Mouse (Mus musculus): Measurements from ENCODE around the gene Fkbp10.

DNA sequence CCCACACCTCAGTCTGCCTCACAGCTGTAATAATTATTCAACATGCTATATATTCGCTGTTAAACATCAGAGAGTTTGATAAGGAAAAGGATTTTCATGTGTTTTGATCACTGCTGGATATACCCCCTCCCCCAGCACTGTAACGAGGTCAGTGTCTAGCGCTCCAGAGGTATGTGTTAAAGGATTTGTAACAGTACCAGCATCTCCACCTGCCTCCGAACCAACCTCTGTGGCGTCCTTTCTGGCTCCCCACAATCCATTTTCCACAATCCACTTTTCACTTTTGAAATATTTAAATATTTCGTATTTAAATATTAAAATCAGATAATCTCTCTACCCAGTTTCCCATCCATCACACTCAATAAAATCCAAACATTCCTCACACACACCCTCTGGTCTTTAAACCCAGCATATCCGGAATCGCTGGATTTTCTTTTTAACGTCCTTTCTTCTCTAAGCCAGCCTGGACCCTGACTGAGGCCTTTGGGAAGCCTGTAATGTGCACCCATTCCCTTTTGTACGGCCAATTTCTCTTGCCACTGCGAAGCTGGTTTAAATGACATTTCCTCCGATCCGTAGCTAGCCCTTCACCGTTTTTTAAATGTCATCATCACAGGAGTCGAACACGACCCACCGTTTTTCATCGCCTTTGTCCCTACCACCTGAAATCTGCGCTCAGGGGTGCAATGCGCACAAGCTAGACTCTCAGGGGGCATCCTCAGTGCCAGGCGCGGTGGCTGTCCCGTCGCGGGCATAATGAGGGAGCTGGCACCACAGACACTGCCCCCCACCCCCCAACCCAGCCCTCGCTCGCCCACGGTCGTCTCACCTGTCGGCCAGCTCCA, 56.1 kb downstream of the Fkbp10 start:
- TF ChIP-seq CTCF (IDR thresholded peaks at IDR 0.05; ENCODE audit: low read depth) (no peak), EP300 (IDR thresholded peaks at IDR 0.05; ENCODE audit: low read depth) (no peak)

Measured in heart, postnatal 0 days (tissue).